Mouse (Mus musculus) kidney, adult 2 months (tissue): ENCODE measurements around the gene Tepp.

Experiments
- CTCF ChIP-seq: fragments of 200-500 bp; conservative IDR thresholded peaks from 2 replicates; pipeline ENCODE4 v1.5.1; 2011; ENCODE audit warnings: low read depth, mild to moderate bottlenecking, control low read depth, low read length, moderate library complexity, mixed read lengths; ENCODE audit not compliant: insufficient read depth, insufficient read length
- POLR2A ChIP-seq: fragments of 200-500 bp; IDR thresholded peaks from one replicate; pipeline ENCODE4 v1.6.1; 2011; ENCODE audit warnings: low read depth, low read length, control low read depth

- TF ChIP-seq CTCF (peak; percentile 53), POLR2A (peak; percentile 62)
Measured at GRCm38 (mm10) chr8:95331720-95332436, 21.5 kb downstream of the Tepp start, which contains the start of the genes Zfp319 and Usb1.
